Mouse (Mus musculus) left cerebral cortex, postnatal 4 days (tissue): ENCODE results near the gene Trp53i11. TPM values are rescaled to one million over a fixed set of nuclear protein-coding genes. Genes with fewer than 3 reads are reported as not detected.
A peak's percentile ranks its signal among the peaks of the same experiment; 100 is the strongest.

Experiments
- DNase-seq: peaks from one replicate; pipeline ENCODE4 v3.0.0-alpha.2; 2022
- intact Hi-C: fragments of 180-260 bp; cut with DNase I; formaldehyde crosslinking; loops from one replicate; pipeline ENCODE4 v1.15.1; 2025
- total RNA-seq, 2 experiments: library from RNA; stranded (reverse); gene quantifications; 2 replicates each; pipeline ENCODE4 v1.2.3; 2021

The Trp53i11 gene
- total RNA-seq: 10 to 100 TPM; 89.0 to 93.9 TPM

GRCm38 (mm10) chr2:93187323-93187996, at the start of gene Trp53i11:
Gene Trp53i11, plus strand, starts transcription at chr2:93187548.
- intact Hi-C loops: no loop called here
- peak; percentile 93 for DNase-seq

DNA sequence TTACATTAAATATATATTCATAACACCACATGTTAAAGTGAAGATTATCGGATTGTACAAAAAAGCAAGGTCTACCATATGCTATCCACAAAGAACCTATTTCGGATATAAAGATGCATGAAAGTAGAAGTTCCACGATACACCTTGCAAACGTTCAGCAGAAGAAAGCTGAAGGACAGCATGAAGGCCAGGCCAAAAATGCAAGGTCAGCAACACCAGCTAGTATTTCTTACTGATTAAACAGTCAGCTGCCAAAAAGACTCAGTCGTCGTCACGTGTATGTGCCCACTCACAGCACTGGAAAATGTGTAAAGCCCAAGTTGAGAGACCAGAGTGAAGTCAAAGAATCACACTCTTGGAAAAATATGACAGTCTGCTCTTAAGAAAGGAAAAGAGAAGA, 47.9 kb upstream of the Trp53i11 start:
- DNase-seq: no peak
- intact Hi-C loops: no loop called here

- DNase-seq: peak; percentile 84
- intact Hi-C loops: no loop called here
Observed at GRCm38 (mm10) chr2:93141329-93141728, 46.0 kb upstream of the Trp53i11 start.

DNA sequence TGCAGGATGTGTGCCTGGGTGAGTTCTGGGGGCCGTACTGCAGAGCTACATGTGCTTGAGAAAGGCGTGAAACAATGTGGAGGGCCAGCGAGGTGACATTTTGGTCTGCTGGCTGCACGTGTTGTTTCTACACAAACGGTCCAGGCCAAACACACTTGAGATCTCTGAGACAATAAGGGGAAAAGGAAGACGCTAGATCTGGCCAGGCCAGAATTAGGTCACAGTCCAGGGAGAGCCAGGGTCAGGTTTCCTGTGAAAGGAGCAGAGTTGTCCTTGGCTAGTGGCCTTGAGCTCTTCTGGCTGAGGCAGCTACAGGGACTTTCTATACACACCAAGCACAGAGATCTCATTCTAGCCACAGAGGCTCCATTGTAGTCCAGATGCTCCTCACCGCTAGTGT, 44.7 kb upstream of the Trp53i11 start:
- no peak for DNase-seq
- intact Hi-C loops: no loop called here

DNA sequence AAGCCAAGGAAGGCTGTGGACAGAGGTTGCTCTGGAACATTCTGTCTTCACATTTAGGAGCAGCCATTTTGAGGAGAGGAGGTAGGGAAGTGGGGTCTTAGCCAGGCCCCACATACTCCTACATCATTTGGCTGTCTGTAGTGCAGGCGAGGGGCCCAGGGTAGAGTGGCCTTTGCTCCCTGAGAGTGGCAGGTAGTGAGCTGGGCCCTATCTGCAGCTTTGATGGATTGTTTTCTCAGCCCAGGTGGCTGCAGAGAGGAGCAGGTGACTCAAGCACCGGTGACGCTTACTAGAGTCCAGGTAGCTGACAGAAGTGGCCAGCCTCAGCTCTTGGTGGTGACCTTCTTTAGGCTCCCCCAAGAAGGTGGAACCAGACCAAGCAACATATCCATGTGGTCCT, 43.2 kb upstream of the Trp53i11 start:
- no peak for DNase-seq
- intact Hi-C loops: no loop called here

DNA sequence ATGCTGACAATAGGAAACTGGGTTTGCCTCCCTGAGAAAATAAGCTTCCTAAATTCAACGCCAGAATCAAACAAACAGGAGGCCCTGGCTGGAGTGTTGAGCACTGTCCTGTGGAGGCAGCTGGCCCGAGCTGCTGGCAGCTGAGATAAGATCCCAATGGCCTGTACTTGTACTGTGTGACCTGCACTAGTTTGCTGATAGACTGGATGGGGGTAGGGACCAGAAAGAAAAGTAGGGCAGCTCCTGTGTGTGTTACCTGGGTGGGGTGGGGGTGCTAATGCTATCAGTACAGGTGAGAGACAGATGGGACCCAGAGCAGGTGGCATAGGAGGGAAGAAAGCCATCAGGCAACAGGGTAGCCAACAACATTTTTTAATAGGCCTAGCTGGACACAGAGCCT, 37.3 kb upstream of the Trp53i11 start:
- DNase-seq: no peak
- intact Hi-C loops: no loop called here

GRCm38 (mm10) chr2:93150673-93151450, 36.5 kb upstream of the Trp53i11 start:
- no peak for DNase-seq
- intact Hi-C loops: no loop called here

DNA sequence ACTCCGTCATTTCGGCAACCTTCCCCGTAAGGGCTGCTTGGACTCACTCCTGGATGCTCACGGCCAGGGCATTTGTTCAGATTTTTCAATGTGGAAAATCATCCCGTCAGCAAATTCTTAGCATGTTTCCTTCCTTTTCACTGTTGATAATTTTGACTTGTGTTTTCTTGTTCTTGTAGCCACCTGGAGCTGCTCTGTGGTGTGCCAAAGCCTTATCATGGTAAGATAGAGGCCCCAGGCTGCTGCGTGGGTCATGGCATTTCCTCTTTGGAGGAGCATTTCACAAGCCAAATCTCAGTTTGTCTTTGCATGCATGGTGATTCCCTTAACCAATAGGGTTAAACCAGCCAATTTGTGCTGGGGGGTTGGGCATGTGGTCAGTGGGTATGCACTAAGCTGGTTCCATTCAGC, 35.2 kb upstream of the Trp53i11 start:
- DNase-seq: peak; percentile 59
- intact Hi-C loops: no loop called here

DNA sequence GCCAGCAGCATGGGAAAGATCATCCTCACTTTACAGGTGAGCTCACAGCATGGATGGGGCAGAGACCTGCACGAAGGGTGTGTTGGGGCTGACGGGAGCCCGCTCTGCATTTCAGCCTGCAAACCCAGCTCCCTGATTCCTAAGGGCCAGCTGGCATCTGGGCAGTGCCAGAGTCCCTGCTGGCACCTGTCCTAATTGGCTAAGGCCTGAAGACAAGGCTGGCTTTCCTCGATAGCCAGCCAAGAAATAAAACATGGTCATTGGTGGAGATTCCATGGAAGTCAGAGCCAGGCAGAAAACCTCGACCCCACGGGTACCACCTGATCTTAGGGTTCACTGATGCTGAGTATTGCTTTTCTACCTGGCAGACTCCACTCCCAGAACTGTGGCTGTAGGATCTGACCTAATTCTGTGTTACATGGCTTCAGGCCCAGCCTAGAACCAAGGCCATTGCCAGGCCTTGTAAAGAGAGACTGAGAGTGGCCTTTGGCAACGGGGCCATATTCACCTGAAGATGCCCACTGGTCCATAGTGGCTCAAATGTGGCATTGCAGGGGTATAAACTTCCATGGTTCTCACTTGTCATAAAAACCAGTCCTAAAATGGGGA, 34.4 kb upstream of the Trp53i11 start:
- peak; percentile 93 for DNase-seq
- intact Hi-C loops: no loop called here

GRCm38 (mm10) chr2:93153833-93154232, 33.5 kb upstream of the Trp53i11 start:
- intact Hi-C loops: no loop called here
- DNase-seq: no peak

DNA sequence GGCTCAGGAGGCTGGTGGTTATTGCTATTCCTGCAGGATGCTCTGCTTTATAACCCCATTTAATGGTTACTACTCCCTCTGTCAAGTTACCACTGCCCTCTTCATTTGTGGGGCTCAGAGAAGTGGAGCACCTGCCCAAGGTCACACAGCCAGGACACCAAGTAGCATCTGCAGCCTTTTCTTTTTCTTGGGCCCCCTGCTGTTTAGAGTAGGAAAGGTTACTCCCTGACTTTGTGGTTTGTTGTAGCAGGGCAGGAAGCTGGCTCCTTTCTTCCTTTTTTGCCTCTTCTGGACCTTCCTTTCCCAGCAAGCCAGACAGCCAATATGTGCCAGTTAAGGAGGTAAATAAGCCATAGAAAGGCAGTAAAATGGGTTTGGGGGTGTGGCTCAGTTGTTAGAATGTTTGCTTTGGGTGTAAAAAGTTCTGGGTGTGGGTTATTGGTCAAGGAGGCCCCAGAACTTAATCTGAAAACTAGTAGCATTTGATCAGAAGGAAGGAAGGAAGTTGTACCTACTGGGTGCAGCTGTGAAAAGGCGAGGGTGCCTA, 32.8 kb upstream of the Trp53i11 start:
- DNase-seq: no peak
- intact Hi-C loops: no loop called here

- no peak for DNase-seq
- intact Hi-C loops: no loop called here
Observed at GRCm38 (mm10) chr2:93160467-93161035, 26.8 kb upstream of the Trp53i11 start.

DNA sequence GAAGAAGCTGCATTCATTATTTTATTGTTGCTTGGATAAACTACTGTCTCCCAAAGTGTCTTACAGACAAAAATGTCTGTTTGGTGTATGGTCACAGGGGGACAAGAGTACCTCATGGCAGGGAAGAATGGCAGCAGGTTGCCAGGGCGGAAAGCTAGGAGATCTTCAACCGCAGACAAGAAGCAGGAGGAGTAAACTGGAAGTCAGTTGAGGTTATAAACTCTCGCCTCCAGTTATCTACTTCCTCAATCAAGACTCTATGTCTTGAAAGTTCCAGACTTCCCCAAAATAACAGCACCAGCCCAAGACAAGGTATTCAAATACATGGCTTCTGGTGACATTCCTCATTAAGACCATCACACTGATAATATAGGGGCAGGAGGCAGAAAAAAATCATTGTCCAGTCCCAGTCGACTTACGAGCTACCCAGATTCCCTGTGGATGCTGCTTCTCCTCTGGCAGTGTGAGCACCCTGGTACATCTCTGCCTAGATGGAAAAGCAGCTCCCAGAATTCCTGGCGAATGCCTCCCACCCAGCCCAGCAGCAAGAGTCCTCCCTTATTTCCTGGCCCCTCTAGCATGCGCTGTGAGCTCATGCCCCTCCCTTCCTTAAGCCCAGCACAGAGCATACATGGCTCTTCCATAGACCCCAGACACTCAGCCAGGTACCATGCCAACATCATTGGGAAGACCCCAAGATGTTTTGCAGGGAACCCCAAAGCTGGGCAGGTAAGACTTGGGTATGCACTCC, 25.3 kb upstream of the Trp53i11 start:
- intact Hi-C loops: no loop called here
- DNase-seq: no peak

DNA sequence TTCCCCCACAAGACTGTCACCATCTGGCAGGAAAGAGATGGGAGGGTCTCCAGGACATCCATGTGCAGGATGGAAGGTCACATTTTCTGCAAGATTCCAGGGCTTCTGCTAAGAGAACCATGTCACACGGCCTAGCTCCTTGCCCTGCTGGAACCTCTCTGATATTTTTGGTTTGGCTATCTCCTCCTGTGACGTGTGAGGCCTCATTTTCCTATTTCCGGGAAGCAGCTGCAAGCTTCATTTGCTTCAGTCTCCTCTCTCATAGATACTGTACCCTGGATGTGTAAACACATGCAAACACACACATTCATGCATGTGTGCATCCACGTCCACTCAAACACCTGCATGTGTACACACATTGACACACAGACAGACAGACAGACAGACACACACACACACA, 24.6 kb upstream of the Trp53i11 start:
- intact Hi-C loops: no loop called here
- DNase-seq: no peak

GRCm38 (mm10) chr2:93163317-93163716, 24.0 kb upstream of the Trp53i11 start:
- intact Hi-C loops: no loop called here
- no peak for DNase-seq

DNA sequence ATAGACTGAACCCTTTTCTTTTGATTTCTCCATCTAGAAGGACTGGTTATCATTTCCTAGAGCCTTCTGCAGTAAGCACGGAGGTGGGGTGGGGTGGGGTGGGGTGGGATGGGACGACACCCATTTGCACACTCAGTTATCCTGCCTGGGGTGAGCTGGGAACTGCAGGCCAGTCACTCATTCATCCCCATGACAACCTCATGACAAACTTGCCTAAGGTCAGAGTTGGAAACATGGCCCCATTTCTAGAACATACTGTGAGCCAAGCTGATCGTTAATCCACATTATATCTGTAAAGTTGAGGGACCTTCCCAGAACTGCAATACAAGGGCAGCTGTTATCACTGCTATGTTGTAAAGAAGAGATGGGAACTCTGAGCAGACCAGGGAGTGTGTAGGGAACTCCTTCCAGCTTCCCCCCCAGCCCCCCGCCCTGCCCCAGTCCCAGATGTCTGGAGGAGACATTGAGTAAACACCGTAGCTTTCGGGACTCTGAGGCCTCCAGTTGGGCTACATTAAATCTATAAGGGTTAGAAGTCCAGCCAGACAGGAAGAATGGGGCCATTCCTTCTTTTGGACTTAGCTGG, 23.5 kb upstream of the Trp53i11 start:
- intact Hi-C loops: no loop called here
- DNase-seq: no peak

- intact Hi-C loops: no loop called here
- no peak for DNase-seq
Observed at GRCm38 (mm10) chr2:93166295-93166694, 21.1 kb upstream of the Trp53i11 start.

- DNase-seq: no peak
- intact Hi-C loops: no loop called here
Observed at GRCm38 (mm10) chr2:93166734-93167406, 20.5 kb upstream of the Trp53i11 start.

DNA sequence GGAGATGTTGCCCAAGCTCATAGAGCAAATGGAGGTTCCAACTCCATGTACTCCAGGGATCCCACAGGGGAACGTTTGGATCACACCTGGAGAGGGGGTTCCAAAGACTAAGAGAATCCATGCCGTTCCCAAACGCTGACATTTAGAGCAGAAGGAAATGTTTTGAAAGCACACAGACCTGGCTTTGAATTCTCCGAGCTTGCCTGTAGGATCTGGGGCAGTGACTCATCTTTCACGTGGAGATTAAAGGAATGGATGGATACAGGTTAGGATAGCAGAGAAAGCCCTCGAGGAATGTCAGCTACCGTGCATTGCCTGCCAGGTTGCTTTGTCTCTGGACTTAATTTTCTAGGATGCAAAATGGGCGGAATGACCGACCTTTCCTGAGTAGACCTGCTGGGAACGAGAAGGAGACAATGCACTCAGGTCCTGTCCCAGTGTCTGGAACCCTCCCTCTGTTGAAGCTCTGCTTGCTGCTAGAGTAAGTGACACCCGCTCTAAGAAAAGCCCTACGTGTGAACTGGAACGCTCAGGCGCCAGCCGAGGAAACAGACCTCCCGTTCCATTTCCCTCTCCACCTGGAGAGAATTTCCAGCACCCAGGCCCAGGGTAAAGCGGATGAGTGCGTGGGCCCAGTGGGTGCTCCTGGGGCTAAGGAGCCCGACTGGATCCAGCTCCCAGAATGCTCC, 17.0 kb upstream of the Trp53i11 start:
- no peak for DNase-seq
- intact Hi-C loops: no loop called here
